Mouse (Mus musculus): ENCODE data around the gene Ppp1r2.

GRCm38 (mm10) chr16:31276962-31277361, 1.9 kb upstream of the Ppp1r2 start:
- TF ChIP-seq GATA1 (IDR thresholded peaks at IDR 0.05; ENCODE audit: borderline replicate concordance, low read length): no peak
- no peak for TF ChIP-seq FLI1 (IDR thresholded peaks at IDR 0.05; ENCODE audit: low read length)
